Mouse (Mus musculus): ENCODE data around the gene Tpsb2. TPM values are rescaled to one million over a fixed set of nuclear protein-coding genes. Genes with fewer than 3 reads are reported as not detected.

Gene Tpsb2
- total RNA-seq (2021), result 1 to 10 TPM; 2.0 to 2.6 TPM
- long read RNA-seq, experiment 1, partial matches to known transcripts, result 1 of 3 reads
- long read RNA-seq, experiment 1, other reads (novel, unspliced or antisense), result 0 of 3 reads
- long read RNA-seq, experiment 2, partial matches to known transcripts, result 0 of 3 reads
- long read RNA-seq, experiment 2, other reads (novel, unspliced or antisense), result 0 of 3 reads

GRCm38 (mm10) chr17:25366005-25366404 lies at the start of gene Tpsb2:
Tpsb2 (plus strand) TSS chr17:25366305.
- no peak for DNase-seq

GRCm38 (mm10) chr17:25318354-25318753 lies 47.8 kb upstream of the Tpsb2 start, which contains the start of gene Prss29:
Prss29 (plus strand) TSS chr17:25318654.
- DNase-seq, result no peak

GRCm38 (mm10) chr17:25320819-25321218 lies 45.3 kb upstream of the Tpsb2 start:
- no peak for DNase-seq

GRCm38 (mm10) chr17:25322930-25323329 lies 43.2 kb upstream of the Tpsb2 start:
- DNase-seq, result no peak

- no peak for DNase-seq
Measured at GRCm38 (mm10) chr17:25332321-25332720, 33.8 kb upstream of the Tpsb2 start.

GRCm38 (mm10) chr17:25333943-25334342 lies 32.2 kb upstream of the Tpsb2 start:
- DNase-seq, result peak; percentile 3 to 58

GRCm38 (mm10) chr17:25338218-25338617 lies 27.9 kb upstream of the Tpsb2 start:
- no peak for DNase-seq

- DNase-seq, result no peak
Measured at GRCm38 (mm10) chr17:25340003-25340402, 26.1 kb upstream of the Tpsb2 start.

- no peak for DNase-seq
Measured at GRCm38 (mm10) chr17:25341490-25341889, 24.6 kb upstream of the Tpsb2 start.

- DNase-seq, result no peak
Measured at GRCm38 (mm10) chr17:25345462-25345861, 20.6 kb upstream of the Tpsb2 start, which contains the start of gene Tpsab1. Tpsab1 (minus strand) TSS chr17:25345562.

- no peak for DNase-seq
Measured at GRCm38 (mm10) chr17:25361291-25361690, 4.8 kb upstream of the Tpsb2 start.

- DNase-seq, result peak; percentile 16 to 64
Measured at GRCm38 (mm10) chr17:25363726-25364125, 2.4 kb upstream of the Tpsb2 start.

- no peak for DNase-seq
Measured at GRCm38 (mm10) chr17:25368973-25369372, 2.9 kb downstream of the Tpsb2 start, which contains the start of gene Tpsg1. Tpsg1 (plus strand) TSS chr17:25369273.

- DNase-seq, result no peak
Measured at GRCm38 (mm10) chr17:25372491-25372890, 6.4 kb downstream of the Tpsb2 start.

GRCm38 (mm10) chr17:25374011-25374410 lies 7.9 kb downstream of the Tpsb2 start:
- DNase-seq, result peak in 1 of 2 experiments; percentile 8

- no peak for DNase-seq
Measured at GRCm38 (mm10) chr17:25394526-25394925, 28.4 kb downstream of the Tpsb2 start.

- peak; percentile 54 to 86 for DNase-seq
Measured at GRCm38 (mm10) chr17:25397804-25398519, 31.9 kb downstream of the Tpsb2 start.

GRCm38 (mm10) chr17:25398520-25398838 lies 32.4 kb downstream of the Tpsb2 start:
- no peak for DNase-seq

GRCm38 (mm10) chr17:25400443-25400842 lies 34.3 kb downstream of the Tpsb2 start:
- DNase-seq, result peak in 1 of 2 experiments; percentile 49

- no peak for DNase-seq
Measured at GRCm38 (mm10) chr17:25401491-25401890, 35.4 kb downstream of the Tpsb2 start.

- DNase-seq, result no peak
Measured at GRCm38 (mm10) chr17:25402224-25402623, 36.1 kb downstream of the Tpsb2 start.

- DNase-seq, result no peak
Measured at GRCm38 (mm10) chr17:25404190-25404589, 38.1 kb downstream of the Tpsb2 start.

GRCm38 (mm10) chr17:25405224-25405895 lies 39.3 kb downstream of the Tpsb2 start:
- DNase-seq, result peak; percentile 12 to 14

Data from heart, adult 18-20 months (tissue).